Mouse (Mus musculus): ENCODE data around the gene Htra2.

Htra2 gene

GRCm38 (mm10) chr6:83054871-83055431 lies at the start of gene Htra2:
Htra2 (minus strand) TSS chr6:83055273.
- in situ Hi-C loops (cut with MboI; ENCODE audit: low pct_unique_long_range_greater_than_20kb in 1 of 2, low sequenced_read_pairs in 2 of 2, unreplicated experiment in 1 of 2), result no loop called here

GRCm38 (mm10) chr6:83104158-83104557 lies 49.1 kb upstream of the Htra2 start:
- in situ Hi-C loops (cut with MboI; ENCODE audit: low pct_unique_long_range_greater_than_20kb in 1 of 2, low sequenced_read_pairs in 2 of 2, unreplicated experiment in 1 of 2), result loop anchor here in 1 of 2 experiments (5.0 kb wide), 1 partner anchor 97 kb away; no protein-coding TSS in a partner anchor

GRCm38 (mm10) chr6:83103130-83103650 lies 48.1 kb upstream of the Htra2 start:
- in situ Hi-C loops (cut with MboI; ENCODE audit: low pct_unique_long_range_greater_than_20kb in 1 of 2, low sequenced_read_pairs in 2 of 2, unreplicated experiment in 1 of 2), result loop anchor here in 1 of 2 experiments (5.0 kb wide), 1 partner anchor 96 kb away; no protein-coding TSS in a partner anchor

GRCm38 (mm10) chr6:83101688-83102556 lies 46.8 kb upstream of the Htra2 start:
- in situ Hi-C loops (cut with MboI; ENCODE audit: low pct_unique_long_range_greater_than_20kb in 1 of 2, low sequenced_read_pairs in 2 of 2, unreplicated experiment in 1 of 2), result loop anchor here in 1 of 2 experiments (5.0 kb wide), 1 partner anchor 95 kb away; no protein-coding TSS in a partner anchor

- in situ Hi-C loops (cut with MboI; ENCODE audit: low pct_unique_long_range_greater_than_20kb in 1 of 2, low sequenced_read_pairs in 2 of 2, unreplicated experiment in 1 of 2), result loop anchor here in 1 of 2 experiments (5.0 kb wide), 1 partner anchor 94 kb away; no protein-coding TSS in a partner anchor
These were observed 46.2 kb upstream of the Htra2 start, which contains the start of the genes Ccdc142 and Gm42688 for GRCm38 (mm10) chr6:83101316-83101687. Ccdc142 (plus strand) TSS chr6:83101601. Gm42688 (plus strand) TSS chr6:83101617.

GRCm38 (mm10) chr6:83098411-83098810 lies 43.3 kb upstream of the Htra2 start:
- in situ Hi-C loops (cut with MboI; ENCODE audit: low pct_unique_long_range_greater_than_20kb in 1 of 2, low sequenced_read_pairs in 2 of 2, unreplicated experiment in 1 of 2), result no loop called here

- in situ Hi-C loops (cut with MboI; ENCODE audit: low pct_unique_long_range_greater_than_20kb in 1 of 2, low sequenced_read_pairs in 2 of 2, unreplicated experiment in 1 of 2), result no loop called here
These were observed 40.9 kb upstream of the Htra2 start for GRCm38 (mm10) chr6:83095968-83096367.

- in situ Hi-C loops (cut with MboI; ENCODE audit: low pct_unique_long_range_greater_than_20kb in 1 of 2, low sequenced_read_pairs in 2 of 2, unreplicated experiment in 1 of 2), result no loop called here
These were observed 37.5 kb upstream of the Htra2 start for GRCm38 (mm10) chr6:83092416-83093127.

GRCm38 (mm10) chr6:83087926-83088260 lies 32.8 kb upstream of the Htra2 start:
- in situ Hi-C loops (cut with MboI; ENCODE audit: low pct_unique_long_range_greater_than_20kb in 1 of 2, low sequenced_read_pairs in 2 of 2, unreplicated experiment in 1 of 2), result no loop called here

GRCm38 (mm10) chr6:83087205-83087925 lies 32.3 kb upstream of the Htra2 start:
- in situ Hi-C loops (cut with MboI; ENCODE audit: low pct_unique_long_range_greater_than_20kb in 1 of 2, low sequenced_read_pairs in 2 of 2, unreplicated experiment in 1 of 2), result no loop called here

- in situ Hi-C loops (cut with MboI; ENCODE audit: low pct_unique_long_range_greater_than_20kb in 1 of 2, low sequenced_read_pairs in 2 of 2, unreplicated experiment in 1 of 2), result no loop called here
These were observed 31.3 kb upstream of the Htra2 start, which contains the start of gene Lbx2 for GRCm38 (mm10) chr6:83086121-83087035. Lbx2 (plus strand) TSS chr6:83086367.

- in situ Hi-C loops (cut with MboI; ENCODE audit: low pct_unique_long_range_greater_than_20kb in 1 of 2, low sequenced_read_pairs in 2 of 2, unreplicated experiment in 1 of 2), result no loop called here
These were observed 29.4 kb upstream of the Htra2 start for GRCm38 (mm10) chr6:83084477-83084876.

GRCm38 (mm10) chr6:83083497-83083896 lies 28.4 kb upstream of the Htra2 start:
- in situ Hi-C loops (cut with MboI; ENCODE audit: low pct_unique_long_range_greater_than_20kb in 1 of 2, low sequenced_read_pairs in 2 of 2, unreplicated experiment in 1 of 2), result no loop called here

- in situ Hi-C loops (cut with MboI; ENCODE audit: low pct_unique_long_range_greater_than_20kb in 1 of 2, low sequenced_read_pairs in 2 of 2, unreplicated experiment in 1 of 2), result no loop called here
These were observed 25.1 kb upstream of the Htra2 start for GRCm38 (mm10) chr6:83080210-83080609.

GRCm38 (mm10) chr6:83078324-83078858 lies 23.3 kb upstream of the Htra2 start:
- in situ Hi-C loops (cut with MboI; ENCODE audit: low pct_unique_long_range_greater_than_20kb in 1 of 2, low sequenced_read_pairs in 2 of 2, unreplicated experiment in 1 of 2), result no loop called here

- in situ Hi-C loops (cut with MboI; ENCODE audit: low pct_unique_long_range_greater_than_20kb in 1 of 2, low sequenced_read_pairs in 2 of 2, unreplicated experiment in 1 of 2), result no loop called here
These were observed 22.7 kb upstream of the Htra2 start, which contains the start of gene Pcgf1 for GRCm38 (mm10) chr6:83077630-83078323. Pcgf1 (plus strand) TSS chr6:83077869.
